Mouse (Mus musculus) neural tube, embryonic 14.5 days (tissue): Measurements from ENCODE around the gene Dap. TPM values are rescaled to one million over a fixed set of nuclear protein-coding genes. Genes with fewer than 3 reads are reported as not detected.

Source experiments
- ATAC-seq: fragments of 200-750 bp; cut with Nextera tagmentation; 2 replicates; pipeline ENCODE4 v1.8.0; 2017; ENCODE audit warnings: low read depth, mild to moderate bottlenecking, moderate TSS enrichment, moderate library complexity
- H3K27ac ChIP-seq: fragments of 300-500 bp; sonication (generic); 2 replicates; pipeline ENCODE4 v1.5.1; 2014; ENCODE audit warnings: low read depth, mild to moderate bottlenecking, control low read depth, low read length, moderate library complexity, mixed read lengths
- H3K27me3 ChIP-seq: fragments of 300-500 bp; sonication (generic); 2 replicates; pipeline ENCODE4 v1.6.1; 2014; ENCODE audit warnings: low read length; ENCODE audit not compliant: control insufficient read depth, insufficient read depth
- H3K36me3 ChIP-seq: fragments of 300-500 bp; sonication (generic); 2 replicates; pipeline ENCODE4 v1.6.1; 2014; ENCODE audit warnings: low read length, mixed read lengths; ENCODE audit not compliant: control insufficient read depth, insufficient read depth
- H3K4me1 ChIP-seq: fragments of 300-500 bp; sonication (generic); 2 replicates; pipeline ENCODE4 v1.6.1; 2014; ENCODE audit warnings: low read length; ENCODE audit not compliant: control insufficient read depth, insufficient read depth
- H3K4me2 ChIP-seq: fragments of 300-500 bp; sonication (generic); 2 replicates; pipeline ENCODE4 v1.6.1; 2014; ENCODE audit warnings: mild to moderate bottlenecking, low read depth, low read length, control low read depth
- H3K4me3 ChIP-seq: fragments of 300-500 bp; sonication (generic); 2 replicates; pipeline ENCODE4 v1.5.1; 2014; ENCODE audit warnings: low read depth, low read length, control low read depth, mixed read lengths
- H3K9ac ChIP-seq: fragments of 300-500 bp; sonication (generic); replicated peaks from 2 replicates; pipeline ENCODE4 v1.6.1; 2014; ENCODE audit warnings: low read depth, mild to moderate bottlenecking, control low read depth, low read length, mixed read lengths
- H3K9me3 ChIP-seq: fragments of 300-500 bp; sonication (generic); 2 replicates; pipeline ENCODE4 v1.6.1; 2016; ENCODE audit warnings: low read length; ENCODE audit not compliant: control insufficient read depth
- WGBS: fragments of 180-500 bp; shearing (Covaris S2); extraction: QIAGEN DNeasy Blood & Tissue Kit; methylation state at CpG from one replicate; pipeline ENCODE4 v1.1.7; 2014; 5-methylcytosine and 5-hydroxymethylcytosine counted together
- polyA plus RNA-seq: library from polyadenylated mRNA; unstranded; fragments of >200 nt; fragmentation: Nextera tagmentation; extraction: Ambion mirVana; gene quantifications from 2 replicates; pipeline ENCODE4 v1.2.1, GENCODE M21; 2014

Gene Dap
- polyA plus RNA-seq, 1 experiment from 2014 or later, result 23.0 TPM

DNA sequence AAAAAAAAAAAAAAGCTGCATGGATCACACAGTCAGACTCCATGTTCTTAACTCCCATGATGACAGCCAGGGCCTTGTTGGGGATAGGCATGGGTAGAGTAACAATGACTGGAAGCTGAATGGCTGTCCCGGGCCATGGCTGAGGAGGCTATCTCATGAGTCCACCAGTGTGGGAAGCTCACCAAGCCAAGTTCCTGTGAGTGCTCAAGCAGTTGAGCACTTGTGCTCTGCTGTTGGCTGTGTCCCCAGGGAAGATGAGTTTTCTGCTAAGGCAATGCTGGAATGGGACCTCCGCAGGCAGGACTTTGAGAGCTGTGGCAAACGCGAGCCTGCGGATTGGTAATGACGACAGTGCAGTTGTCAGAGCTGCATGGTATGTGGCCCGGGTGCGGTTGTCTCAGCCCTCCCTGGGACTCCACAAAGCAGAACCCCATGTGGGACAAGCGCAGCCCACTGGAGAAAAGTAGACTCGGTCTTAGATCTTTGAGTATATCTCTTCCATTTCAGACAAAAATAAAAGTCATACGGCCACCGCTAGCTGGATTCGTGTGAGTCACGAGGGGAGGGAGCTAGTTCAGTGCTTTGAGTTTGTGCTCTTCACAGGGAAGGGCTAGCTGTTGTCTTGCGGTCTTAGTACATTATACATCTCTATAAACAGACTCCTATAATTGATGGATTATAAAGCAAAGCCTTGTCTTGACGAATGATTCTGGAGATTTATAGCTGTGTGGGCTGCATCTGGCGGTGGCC is 20.8 kb downstream of the Dap start:
- H3K27me3 ChIP-seq, result no peaks in the 10 kb centered on the region
- H3K36me3 ChIP-seq, result no peaks in the 10 kb centered on the region
- ATAC-seq, result no peak
- H3K4me1 ChIP-seq, result no peaks in the 10 kb centered on the region
- H3K9me3 ChIP-seq, result no peaks in the 10 kb centered on the region
- 89% methylated on average over 17 of the region's 17 CpGs for WGBS
- H3K27ac ChIP-seq, result no peak overlapping the region
- no peak overlapping the region for H3K4me2 ChIP-seq
- H3K4me3 ChIP-seq, result no peak overlapping the region
- H3K9ac ChIP-seq, result no peak overlapping the region

DNA sequence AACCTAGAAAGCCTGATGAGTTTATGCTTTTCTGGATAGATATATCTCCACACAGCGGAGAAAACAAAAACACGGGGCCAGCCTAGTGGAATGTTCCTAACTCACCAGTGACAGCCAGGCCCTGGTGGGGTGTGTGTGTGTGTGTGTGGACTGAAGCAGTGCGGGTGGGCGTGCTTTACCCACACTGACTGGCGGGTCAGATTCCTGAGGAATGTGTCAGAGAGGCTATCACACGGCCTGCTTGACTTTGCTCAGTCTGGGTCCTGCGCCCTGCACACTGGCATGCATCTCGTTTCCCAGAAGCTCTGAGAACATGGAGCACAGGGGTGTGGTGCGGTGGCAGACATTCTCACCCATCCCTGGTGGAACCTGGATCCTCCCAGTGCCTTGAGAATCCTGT is 21.8 kb downstream of the Dap start:
- 81% methylated on average over 9 of the region's 9 CpGs for WGBS

GRCm38 (mm10) chr15:31247035-31247434 is 22.9 kb downstream of the Dap start:
- Histone ChIP-seq H3K4me3 (no peak overlapping the region), H3K4me1 (no peaks in the 10 kb centered on the region), H3K4me2 (no peak overlapping the region), H3K36me3 (no peaks in the 10 kb centered on the region), H3K9ac (no peak overlapping the region), H3K9me3 (no peaks in the 10 kb centered on the region), H3K27ac (no peak overlapping the region), H3K27me3 (no peaks in the 10 kb centered on the region)
- WGBS, result 65% methylated on average over 9 of the region's 9 CpGs
- no peak for ATAC-seq

More for the DNA sequence above, 21.8 kb downstream of the Dap start:
- Histone ChIP-seq H3K9me3 (no peaks in the 10 kb centered on the region), H3K4me2 (no peak overlapping the region), H3K4me3 (no peak overlapping the region), H3K4me1 (no peaks in the 10 kb centered on the region), H3K36me3 (no peaks in the 10 kb centered on the region), H3K9ac (no peak overlapping the region), H3K27me3 (no peaks in the 10 kb centered on the region), H3K27ac (no peak overlapping the region)
- no peak for ATAC-seq

DNA sequence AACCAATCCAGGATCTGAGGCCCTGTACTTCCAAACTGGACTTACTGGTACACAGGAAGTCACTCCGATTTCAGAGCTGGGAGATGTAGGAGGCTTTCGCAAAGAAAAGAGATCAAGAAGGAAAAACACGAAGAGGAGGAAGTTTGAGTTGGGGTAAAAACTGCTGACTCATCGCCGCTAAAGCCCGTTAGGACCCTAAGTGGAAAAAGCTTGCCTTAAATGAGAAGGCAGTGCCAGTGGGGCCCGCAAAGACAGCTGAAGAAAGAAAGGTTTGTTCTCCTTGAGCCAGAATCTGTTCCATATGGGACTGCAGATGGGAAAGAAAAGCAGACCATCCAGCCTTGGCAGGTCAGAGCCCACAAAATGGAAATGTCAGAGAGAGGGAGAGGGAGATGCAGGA is 24.8 kb downstream of the Dap start:
- Histone ChIP-seq H3K4me1 (no peaks in the 10 kb centered on the region), H3K36me3 (no peaks in the 10 kb centered on the region), H3K9ac (no peak overlapping the region), H3K4me2 (no peak overlapping the region), H3K27me3 (no peaks in the 10 kb centered on the region), H3K27ac (no peak overlapping the region), H3K4me3 (no peak overlapping the region), H3K9me3 (no peaks in the 10 kb centered on the region)
- WGBS, result 76% methylated on average over 7 of the region's 7 CpGs
- ATAC-seq, result no peak

GRCm38 (mm10) chr15:31250027-31250426 is 25.9 kb downstream of the Dap start:
- WGBS, result 70% methylated on average over 2 of the region's 2 CpGs
- Histone ChIP-seq H3K4me1 (no peaks in the 10 kb centered on the region), H3K27me3 (no peaks in the 10 kb centered on the region), H3K9ac (no peak overlapping the region), H3K27ac (no peak overlapping the region), H3K4me3 (no peak overlapping the region), H3K36me3 (no peaks in the 10 kb centered on the region), H3K9me3 (no peaks in the 10 kb centered on the region), H3K4me2 (no peak overlapping the region)
- no peak for ATAC-seq

DNA sequence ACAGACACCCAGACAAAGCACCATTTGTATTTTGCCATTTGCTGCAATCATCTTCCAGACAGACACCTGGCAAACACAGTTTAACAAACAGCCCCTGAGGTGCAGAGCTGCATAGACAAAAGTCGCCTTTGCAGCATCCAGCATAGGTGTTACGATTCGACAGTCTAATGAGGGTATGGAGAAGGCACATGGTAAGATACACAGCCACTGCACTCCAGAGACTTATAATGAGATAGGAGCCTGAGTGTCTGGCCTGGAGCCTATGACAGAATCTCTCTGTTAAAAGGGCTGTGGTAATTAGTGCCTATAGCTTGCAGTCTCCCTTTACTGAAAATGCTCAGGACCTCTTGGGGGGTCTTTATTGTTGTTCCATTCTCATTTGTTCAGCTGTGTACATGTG is 26.6 kb downstream of the Dap start:
- Histone ChIP-seq H3K27me3 (no peaks in the 10 kb centered on the region), H3K9me3 (no peaks in the 10 kb centered on the region), H3K9ac (no peak overlapping the region), H3K4me1 (no peaks in the 10 kb centered on the region), H3K4me2 (no peak overlapping the region), H3K36me3 (no peaks in the 10 kb centered on the region), H3K4me3 (no peak overlapping the region), H3K27ac (peak overlapping the region; percentile 30; the same call in 1 of the 2 replicates)
- WGBS, result 42% methylated on average over 3 of the region's 3 CpGs
- peak; percentile 55; the same call in 1 of the 2 replicates for ATAC-seq

- H3K4me3 ChIP-seq, result no peak overlapping the region
- no peaks in the 10 kb centered on the region for H3K36me3 ChIP-seq
- 85% methylated on average over 6 of the region's 6 CpGs for WGBS
- no peak overlapping the region for H3K9ac ChIP-seq
- no peaks in the 10 kb centered on the region for H3K27me3 ChIP-seq
- no peaks in the 10 kb centered on the region for H3K9me3 ChIP-seq
- ATAC-seq, result no peak
- H3K27ac ChIP-seq, result no peak overlapping the region
- H3K4me1 ChIP-seq, result no peaks in the 10 kb centered on the region
- H3K4me2 ChIP-seq, result no peak overlapping the region
Measured at GRCm38 (mm10) chr15:31251189-31251588, 27.1 kb downstream of the Dap start.

GRCm38 (mm10) chr15:31252590-31253311 is 28.6 kb downstream of the Dap start:
- ATAC-seq, result no peak

GRCm38 (mm10) chr15:31253380-31253779 is 29.3 kb downstream of the Dap start:
- ATAC-seq, result no peak
- Histone ChIP-seq H3K4me1 (no peaks in the 10 kb centered on the region), H3K9me3 (no peaks in the 10 kb centered on the region), H3K4me3 (no peak overlapping the region), H3K4me2 (no peak overlapping the region), H3K9ac (no peak overlapping the region), H3K27ac (no peak overlapping the region), H3K36me3 (no peaks in the 10 kb centered on the region), H3K27me3 (no peaks in the 10 kb centered on the region)
- 74% methylated on average over 8 of the region's 8 CpGs for WGBS

More at GRCm38 (mm10) chr15:31252590-31253311, 28.6 kb downstream of the Dap start:
- Histone ChIP-seq H3K4me2 (no peak overlapping the region), H3K9ac (no peak overlapping the region), H3K27me3 (no peaks in the 10 kb centered on the region), H3K27ac (no peak overlapping the region), H3K4me3 (no peak overlapping the region), H3K4me1 (no peaks in the 10 kb centered on the region), H3K9me3 (no peaks in the 10 kb centered on the region), H3K36me3 (no peaks in the 10 kb centered on the region)
- 81% methylated on average over 16 of the region's 16 CpGs for WGBS
